Mouse (Mus musculus): ENCODE data around the gene Rrbp1. TPM values are rescaled to one million over a fixed set of nuclear protein-coding genes. Genes with fewer than 3 reads are reported as not detected.

The Rrbp1 gene
- polyA plus RNA-seq, 1 experiment, result 127 TPM

DNA sequence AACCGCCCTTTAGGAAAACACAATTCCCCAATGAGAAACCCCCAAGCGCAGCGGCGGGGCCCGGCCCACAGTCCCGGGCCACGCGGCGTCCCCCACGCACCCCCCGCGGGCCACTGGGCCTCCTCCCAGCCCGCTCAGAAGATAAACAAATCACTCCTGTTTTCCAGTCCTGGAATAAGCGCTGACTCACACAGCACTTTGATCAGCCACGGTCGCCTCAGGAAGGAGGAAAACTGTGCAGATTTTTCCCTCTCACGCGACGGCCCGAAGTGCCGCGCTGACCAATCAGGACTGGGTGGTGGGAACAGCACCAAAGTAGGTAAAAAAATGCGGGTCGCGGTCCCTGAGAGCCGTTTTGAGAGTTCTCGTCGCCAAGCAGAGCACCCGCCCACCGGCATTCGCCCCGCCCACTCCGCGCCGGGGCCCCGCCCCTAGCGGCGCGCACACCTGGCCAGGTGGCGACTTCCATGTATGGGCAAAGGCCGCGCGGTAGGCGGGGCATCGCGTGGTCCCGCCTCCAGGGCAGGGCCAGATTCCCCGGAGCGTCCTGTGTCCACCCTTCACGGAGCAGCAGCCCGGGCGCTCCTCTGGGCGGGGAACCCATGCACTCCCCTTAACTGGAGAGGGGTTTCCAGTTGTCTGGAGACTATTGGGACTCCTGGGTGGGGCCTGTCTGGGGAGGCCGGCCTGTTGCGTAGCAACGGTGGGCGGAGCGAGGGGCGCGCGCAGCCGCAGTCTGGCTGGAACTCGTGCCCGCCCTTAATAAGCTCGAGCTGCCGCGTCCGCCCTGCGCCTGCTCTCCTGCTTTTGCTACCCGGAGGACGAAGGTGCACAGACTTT is 96.1 kb downstream of the Rrbp1 start, which contains the start of gene Dstn:
Gene Dstn (plus strand): TSS at position 561 of the 840 bp plus-strand sequence.
- Histone ChIP-seq H3K79me2 (ENCODE audit: control insufficient read depth, insufficient read depth) (peaks cover 41% of the 10 kb centered on the region), H3ac (ENCODE audit: control insufficient read depth, insufficient read length) (peak within 1 kb of the TSS; percentile 28), H3K27me3 (ENCODE audit: control insufficient read depth, insufficient read depth, insufficient read length) (no peaks in the 10 kb centered on the region), H3K36me3 (ENCODE audit: control insufficient read depth, insufficient read depth) (no peaks in the 10 kb centered on the region), H3K4me3 (peak within 1 kb of the TSS; percentile 59), H3K4me2 (ENCODE audit: low read depth) (peak within 1 kb of the TSS; percentile 97)
- peak; percentile 2 for TF ChIP-seq TCF3 (IDR thresholded peaks at IDR 0.05; ENCODE audit: insufficient read length, low read depth)
- TF ChIP-seq MYOG (IDR thresholded peaks at IDR 0.05; ENCODE audit: control insufficient read depth in 1 of 3, insufficient read depth in 1 of 3, insufficient read length in 2 of 3, low read depth in 2 of 3), result peak in 1 of 3 experiments; percentile 20
- no peak for TF ChIP-seq TCF12 (IDR thresholded peaks at IDR 0.05; ENCODE audit: insufficient read depth, poor library complexity, severe bottlenecking)
- peak; percentile 96 for TF ChIP-seq POLR2A (IDR thresholded peaks at IDR 0.05; ENCODE audit: insufficient read length, low read depth)
- TF ChIP-seq MAX (IDR thresholded peaks at IDR 0.05; ENCODE audit: low read depth), result no peak
- TF ChIP-seq POLR2AphosphoS2 (IDR thresholded peaks at IDR 0.05; ENCODE audit: insufficient read length, low read depth), result peak; percentile 99
- peak; percentile 98 for TF ChIP-seq SRF (IDR thresholded peaks at IDR 0.05; ENCODE audit: control insufficient read depth, insufficient read length, low read depth)
- TF ChIP-seq MYOD1 (IDR thresholded peaks at IDR 0.05; ENCODE audit: control insufficient read depth in 1 of 3, insufficient read length in 2 of 3, low read depth in 2 of 3), result peak in 2 of 3 experiments; percentile 27 to 59

DNA sequence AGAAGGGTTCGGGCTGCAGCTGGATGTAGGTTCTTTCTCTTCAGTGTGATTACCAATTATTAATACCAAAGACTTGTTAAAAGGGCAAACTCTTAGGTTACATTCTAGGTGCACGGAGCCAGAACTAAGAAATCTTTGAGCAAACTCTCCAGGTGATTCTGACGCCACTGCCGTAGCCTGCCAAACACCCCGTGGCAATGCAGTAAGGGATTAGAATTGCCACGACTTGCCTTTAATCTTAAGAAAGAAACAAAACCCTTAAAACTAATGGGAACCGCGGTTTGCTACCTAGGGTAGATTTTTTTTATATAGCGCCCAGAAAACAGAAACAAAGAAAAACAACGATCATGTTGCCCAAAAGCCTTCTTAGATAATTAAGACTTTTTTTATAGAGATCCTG is 96.8 kb downstream of the Rrbp1 start:
- no peak for TF ChIP-seq CEBPB (IDR thresholded peaks at IDR 0.05; ENCODE audit: insufficient read depth, poor library complexity, severe bottlenecking)
- no peak for TF ChIP-seq POLR2A (IDR thresholded peaks at IDR 0.05; ENCODE audit: insufficient read length, low read depth)
- TF ChIP-seq POLR2AphosphoS2 (IDR thresholded peaks at IDR 0.05; ENCODE audit: insufficient read length, low read depth), result no peak
- TF ChIP-seq E2F4 (IDR thresholded peaks at IDR 0.05; ENCODE audit: insufficient read depth), result no peak
- TF ChIP-seq TCF3 (IDR thresholded peaks at IDR 0.05; ENCODE audit: insufficient read length, low read depth), result no peak
- no peak for TF ChIP-seq SRF (IDR thresholded peaks at IDR 0.05; ENCODE audit: control insufficient read depth, insufficient read length, low read depth)
- TF ChIP-seq MYOG (IDR thresholded peaks at IDR 0.05; ENCODE audit: control insufficient read depth in 1 of 3, insufficient read depth in 1 of 3, insufficient read length in 2 of 3, low read depth in 2 of 3), result no peak
- TF ChIP-seq USF1 (IDR thresholded peaks at IDR 0.05; ENCODE audit: low read depth), result no peak
- no peak for TF ChIP-seq REST (IDR thresholded peaks at IDR 0.05; ENCODE audit: insufficient read depth, insufficient read length)
- no peak for TF ChIP-seq MAX (IDR thresholded peaks at IDR 0.05; ENCODE audit: low read depth)
- no peak for TF ChIP-seq TCF12 (IDR thresholded peaks at IDR 0.05; ENCODE audit: insufficient read depth, poor library complexity, severe bottlenecking)

GRCm38 (mm10) chr2:143912199-143912598 is 98.9 kb downstream of the Rrbp1 start:
- H3K79me2 ChIP-seq (ENCODE audit: control insufficient read depth, insufficient read depth), result peaks cover 13% of the 10 kb centered on the region
- no peak overlapping the region for H3ac ChIP-seq (ENCODE audit: control insufficient read depth, insufficient read length)
- no peak overlapping the region for H3K4me3 ChIP-seq
- TF ChIP-seq POLR2A (IDR thresholded peaks at IDR 0.05; ENCODE audit: insufficient read length, low read depth) (no peak), TCF3 (IDR thresholded peaks at IDR 0.05; ENCODE audit: insufficient read length, low read depth) (no peak)
- H3K27me3 ChIP-seq (ENCODE audit: control insufficient read depth, insufficient read depth, insufficient read length), result no peaks in the 10 kb centered on the region
- H3K4me2 ChIP-seq (ENCODE audit: low read depth), result no peak overlapping the region
- no peaks in the 10 kb centered on the region for H3K36me3 ChIP-seq (ENCODE audit: control insufficient read depth, insufficient read depth)

More for the DNA sequence above, 96.8 kb downstream of the Rrbp1 start:
- Histone ChIP-seq H3K4me3 (peak overlapping the region; percentile 59), H3ac (ENCODE audit: control insufficient read depth, insufficient read length) (no peak overlapping the region), H3K27me3 (ENCODE audit: control insufficient read depth, insufficient read depth, insufficient read length) (no peaks in the 10 kb centered on the region), H3K36me3 (ENCODE audit: control insufficient read depth, insufficient read depth) (no peaks in the 10 kb centered on the region), H3K4me2 (ENCODE audit: low read depth) (peak overlapping the region; percentile 70), H3K79me2 (ENCODE audit: control insufficient read depth, insufficient read depth) (peaks cover 34% of the 10 kb centered on the region)

DNA sequence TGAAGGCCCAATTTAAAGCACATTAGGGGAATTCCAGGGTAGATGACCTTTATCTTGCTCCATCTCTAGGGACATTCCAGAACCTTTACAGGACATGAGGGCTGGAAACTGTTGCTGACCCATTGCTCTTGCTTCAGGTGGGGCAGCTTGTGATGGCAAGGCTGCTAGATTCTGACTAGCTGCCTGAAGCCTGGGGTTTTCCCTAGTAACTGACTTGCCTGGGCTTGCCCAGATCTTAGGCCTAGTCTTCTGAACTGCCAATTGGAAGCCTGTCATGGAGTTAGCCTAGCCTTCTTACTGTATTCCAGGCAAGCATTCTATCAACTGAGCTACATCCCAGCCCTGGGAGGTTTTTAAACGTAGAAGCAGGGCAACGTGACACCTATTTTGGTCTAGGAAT is 101.8 kb downstream of the Rrbp1 start:
- H3K36me3 ChIP-seq (ENCODE audit: control insufficient read depth, insufficient read depth), result no peaks in the 10 kb centered on the region
- no peak for TF ChIP-seq CEBPB (IDR thresholded peaks at IDR 0.05; ENCODE audit: insufficient read depth, poor library complexity, severe bottlenecking)
- no peak for TF ChIP-seq MYOD1 (IDR thresholded peaks at IDR 0.05; ENCODE audit: control insufficient read depth in 1 of 3, insufficient read length in 2 of 3, low read depth in 2 of 3)
- no peak for TF ChIP-seq MAX (IDR thresholded peaks at IDR 0.05; ENCODE audit: low read depth)
- TF ChIP-seq REST (IDR thresholded peaks at IDR 0.05; ENCODE audit: insufficient read depth, insufficient read length), result no peak
- H3ac ChIP-seq (ENCODE audit: control insufficient read depth, insufficient read length), result no peak overlapping the region
- no peak overlapping the region for H3K4me2 ChIP-seq (ENCODE audit: low read depth)
- H3K79me2 ChIP-seq (ENCODE audit: control insufficient read depth, insufficient read depth), result no peaks in the 10 kb centered on the region
- no peak overlapping the region for H3K4me3 ChIP-seq
- H3K27me3 ChIP-seq (ENCODE audit: control insufficient read depth, insufficient read depth, insufficient read length), result no peaks in the 10 kb centered on the region

GRCm38 (mm10) chr2:143904896-143905295 is 106.2 kb downstream of the Rrbp1 start:
- Histone ChIP-seq H3K79me2 (ENCODE audit: control insufficient read depth, insufficient read depth) (no peaks in the 10 kb centered on the region), H3K4me2 (ENCODE audit: low read depth) (no peak overlapping the region), H3ac (ENCODE audit: control insufficient read depth, insufficient read length) (no peak overlapping the region), H3K36me3 (ENCODE audit: control insufficient read depth, insufficient read depth) (no peaks in the 10 kb centered on the region), H3K4me3 (no peak overlapping the region), H3K27me3 (ENCODE audit: control insufficient read depth, insufficient read depth, insufficient read length) (no peaks in the 10 kb centered on the region)
- TF ChIP-seq MYOG (IDR thresholded peaks at IDR 0.05; ENCODE audit: control insufficient read depth in 1 of 3, insufficient read depth in 1 of 3, insufficient read length in 2 of 3, low read depth in 2 of 3) (no peak), MYOD1 (IDR thresholded peaks at IDR 0.05; ENCODE audit: control insufficient read depth in 1 of 3, insufficient read length in 2 of 3, low read depth in 2 of 3) (no peak), MAX (IDR thresholded peaks at IDR 0.05; ENCODE audit: low read depth) (no peak), TCF3 (IDR thresholded peaks at IDR 0.05; ENCODE audit: insufficient read length, low read depth) (no peak), TCF12 (IDR thresholded peaks at IDR 0.05; ENCODE audit: insufficient read depth, poor library complexity, severe bottlenecking) (no peak), POLR2A (IDR thresholded peaks at IDR 0.05; ENCODE audit: insufficient read length, low read depth) (no peak), E2F4 (IDR thresholded peaks at IDR 0.05; ENCODE audit: insufficient read depth) (no peak), POLR2AphosphoS2 (IDR thresholded peaks at IDR 0.05; ENCODE audit: insufficient read length, low read depth) (no peak), USF1 (IDR thresholded peaks at IDR 0.05; ENCODE audit: low read depth) (no peak), SRF (IDR thresholded peaks at IDR 0.05; ENCODE audit: control insufficient read depth, insufficient read length, low read depth) (no peak)

All from myocyte (in vitro differentiated cells).